Mouse (Mus musculus) embryo, embryonic 10 days (tissue): ENCODE measurements at regions not wholly inside any gene's neighbourhood (a gene's known extent, or its start where the extent isn't known, plus 50 kb on each side); places are given as distances from the start of the nearest gene placed in this dataset.

Experiments
- DNase-seq: peaks from one replicate; pipeline ENCODE4 v3.0.0-alpha.2; 2015; ENCODE audit warnings: low spot score

DNA sequence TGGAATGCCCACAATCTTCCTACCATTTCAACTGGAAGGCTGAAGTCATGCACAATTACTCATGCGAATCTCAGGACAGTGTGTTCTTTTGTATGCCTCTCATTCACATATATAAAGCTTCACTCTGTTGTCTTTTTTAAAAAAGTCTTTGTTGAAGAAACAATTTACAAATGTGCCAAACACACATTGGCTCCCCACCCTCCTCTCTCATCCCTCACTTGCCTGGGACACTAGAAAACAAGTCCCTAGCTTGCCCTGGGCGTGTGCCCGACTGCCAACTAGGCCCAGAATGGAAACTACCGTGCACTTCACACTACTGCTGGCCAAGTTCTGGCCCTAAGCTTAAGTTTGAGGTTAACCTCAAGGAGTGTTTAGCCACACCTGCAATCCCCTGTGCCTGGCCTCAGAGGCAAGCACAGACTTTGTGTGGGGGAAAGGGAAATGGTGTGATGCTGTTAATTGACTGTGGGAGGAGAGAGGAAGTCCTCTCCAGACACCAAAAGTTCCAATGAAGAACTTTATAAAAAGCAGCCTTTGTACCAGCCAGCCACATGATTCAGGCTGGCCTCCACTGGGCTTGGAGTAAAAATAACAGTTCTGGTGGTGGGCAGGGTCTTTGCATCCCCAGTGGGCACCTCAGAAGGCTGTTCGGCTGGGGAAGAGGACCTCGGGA lies 70.2 kb upstream of the Picalm start:
- no peak for DNase-seq

DNA sequence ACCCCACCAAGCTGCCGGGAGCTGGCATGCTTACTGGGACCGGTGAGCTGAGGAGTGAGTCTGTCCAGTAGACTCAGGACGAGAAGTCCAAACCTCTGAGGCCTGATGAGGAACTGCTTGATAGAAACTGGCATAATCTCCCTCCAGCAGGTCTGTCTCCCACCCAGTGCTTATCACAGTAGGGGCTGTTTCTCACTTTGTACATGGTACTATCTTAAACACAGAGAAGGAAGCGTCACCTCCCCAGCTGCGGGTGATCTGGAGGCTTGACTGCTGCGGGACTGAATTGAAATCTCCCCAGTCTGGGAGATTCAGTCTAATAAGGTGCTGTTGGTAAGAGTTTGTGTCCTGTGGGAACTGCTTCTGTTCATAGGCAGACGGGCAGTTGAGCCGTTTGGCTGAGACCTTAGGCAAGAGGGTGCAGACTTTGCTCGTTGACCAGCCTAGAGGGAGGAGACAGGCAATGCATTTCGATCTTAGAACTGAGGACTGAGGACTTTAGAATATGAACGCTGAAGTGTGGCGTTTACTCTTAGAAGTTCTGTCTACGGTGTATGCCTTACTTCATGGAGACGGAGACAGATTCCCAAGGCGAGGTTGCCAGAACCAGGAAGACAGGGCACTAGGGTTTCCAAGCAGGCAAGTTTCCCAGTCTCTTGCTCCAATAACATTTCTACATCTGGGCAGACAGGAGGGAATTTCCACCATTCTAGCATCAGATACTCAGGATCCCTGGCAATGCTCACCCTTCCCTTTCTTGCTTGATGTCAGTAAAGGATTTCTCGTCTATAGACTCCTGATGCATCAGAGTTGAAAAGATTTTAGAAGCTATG lies 69.5 kb upstream of the Picalm start:
- no peak for DNase-seq

DNA sequence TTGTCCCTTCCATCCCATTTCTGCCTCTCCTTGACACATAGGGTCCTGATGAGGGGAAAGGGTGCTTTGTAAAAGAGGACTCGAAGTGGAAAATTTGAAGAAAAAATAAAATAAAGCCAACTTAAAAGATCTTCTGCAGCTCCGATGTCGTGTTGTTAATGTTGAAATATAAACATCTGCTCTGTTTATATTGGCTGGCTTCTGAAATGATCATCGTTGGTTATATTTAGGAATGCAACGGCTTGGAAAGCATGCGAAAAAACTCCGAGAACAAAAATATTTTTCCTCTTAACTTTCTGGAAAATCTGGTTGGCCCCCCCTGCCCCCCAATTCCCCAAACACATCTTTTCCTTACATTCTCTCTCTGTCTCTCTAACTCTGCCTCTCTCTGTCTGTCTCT lies 68.3 kb upstream of the Picalm start:
- no peak for DNase-seq

- no peak for DNase-seq
These were observed 67.1 kb upstream of the Picalm start for GRCm38 (mm10) chr7:90062874-90063273.

DNA sequence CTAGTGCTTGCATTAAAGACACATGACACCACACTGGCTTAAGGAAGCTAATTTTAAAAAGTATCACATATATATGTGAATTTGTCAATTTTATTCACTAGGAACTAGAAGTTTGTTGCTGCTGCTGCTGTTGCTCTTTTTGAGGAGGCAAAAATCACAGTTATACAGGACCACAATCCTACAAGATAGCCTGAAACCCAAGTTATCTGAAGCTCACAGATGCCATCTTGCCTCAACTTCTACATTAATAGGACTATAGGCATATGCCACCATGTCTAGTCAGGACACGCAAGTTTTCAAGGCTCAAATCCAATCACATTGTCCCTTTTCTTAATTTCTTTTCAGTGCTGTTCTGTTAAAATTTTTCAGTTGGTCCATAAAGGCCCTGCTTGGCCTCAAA lies 65.8 kb upstream of the Picalm start:
- no peak for DNase-seq

GRCm38 (mm10) chr7:90065269-90065955 lies 64.6 kb upstream of the Picalm start:
- no peak for DNase-seq

DNA sequence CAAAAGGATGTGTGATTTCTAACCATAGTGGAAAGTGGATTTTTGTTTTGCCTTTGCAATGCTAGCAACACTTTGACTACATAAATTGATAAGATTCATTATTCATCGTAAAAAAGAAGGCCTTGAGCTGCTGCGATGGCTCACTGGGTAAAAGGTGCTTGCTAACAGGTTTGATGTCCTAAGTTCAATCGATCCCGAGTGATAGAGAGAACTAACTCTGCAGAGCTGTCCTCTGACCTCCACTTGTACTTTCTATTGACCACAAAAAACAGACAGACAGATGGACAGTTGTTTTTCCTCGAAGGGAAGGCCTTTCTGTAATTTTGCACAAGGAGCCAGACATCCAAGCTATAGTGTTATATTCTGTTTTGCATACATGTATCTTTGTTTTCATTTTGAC lies 63.7 kb upstream of the Picalm start:
- no peak for DNase-seq

DNA sequence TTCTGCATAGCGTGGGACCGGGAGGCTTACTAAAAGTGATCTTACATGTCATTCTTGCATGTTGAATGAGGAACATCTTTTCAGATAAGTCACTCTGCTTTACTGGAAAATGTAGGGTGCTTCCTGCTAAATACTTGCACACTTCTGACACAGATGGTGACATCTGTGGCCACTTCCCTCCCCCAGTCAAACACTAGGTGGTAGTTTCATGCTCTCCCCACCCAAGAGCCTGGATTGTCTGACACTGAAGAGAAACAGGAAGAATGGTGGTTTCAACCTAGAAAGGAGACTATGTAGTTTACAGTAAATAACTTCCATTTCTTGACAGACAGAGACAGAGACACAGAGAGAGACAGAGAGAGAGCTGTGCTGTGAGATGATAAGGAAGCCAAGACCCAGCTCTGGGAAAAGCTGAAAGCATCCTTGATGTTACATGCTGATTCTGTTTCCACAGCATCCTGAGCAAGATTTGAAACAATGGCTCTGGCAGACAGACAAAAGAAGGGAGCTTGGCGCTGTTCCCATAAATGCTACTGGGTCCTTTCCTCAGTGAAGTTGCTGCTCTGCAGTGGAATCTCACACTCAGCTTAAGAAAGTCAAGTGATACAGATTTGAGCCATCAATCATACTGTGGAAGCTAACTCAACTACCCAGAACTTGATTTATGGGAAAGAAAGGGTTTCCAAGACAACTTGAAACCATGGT lies 61.9 kb upstream of the Picalm start:
- DNase-seq: no peak

GRCm38 (mm10) chr7:90070267-90070666 lies 59.7 kb upstream of the Picalm start:
- no peak for DNase-seq

DNA sequence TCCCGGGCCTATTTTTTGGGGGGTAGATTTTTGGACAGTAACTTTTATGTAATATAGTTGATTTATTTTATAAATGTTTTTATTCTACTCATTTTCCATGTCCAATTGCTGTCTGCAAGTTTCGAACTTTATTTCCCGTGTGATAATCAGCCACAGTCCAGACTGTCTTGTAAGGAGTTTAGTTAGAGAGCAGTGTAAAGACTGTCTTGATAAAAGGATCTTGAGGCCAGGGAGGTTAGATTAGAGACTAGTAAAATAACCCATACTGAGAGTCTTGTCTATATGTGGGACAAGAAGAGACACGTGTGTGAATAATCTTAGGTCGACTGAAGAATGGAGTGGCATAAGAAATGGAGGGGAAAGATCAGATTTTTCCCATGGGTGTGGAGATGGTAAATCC lies 56.1 kb upstream of the Picalm start:
- DNase-seq: no peak

DNA sequence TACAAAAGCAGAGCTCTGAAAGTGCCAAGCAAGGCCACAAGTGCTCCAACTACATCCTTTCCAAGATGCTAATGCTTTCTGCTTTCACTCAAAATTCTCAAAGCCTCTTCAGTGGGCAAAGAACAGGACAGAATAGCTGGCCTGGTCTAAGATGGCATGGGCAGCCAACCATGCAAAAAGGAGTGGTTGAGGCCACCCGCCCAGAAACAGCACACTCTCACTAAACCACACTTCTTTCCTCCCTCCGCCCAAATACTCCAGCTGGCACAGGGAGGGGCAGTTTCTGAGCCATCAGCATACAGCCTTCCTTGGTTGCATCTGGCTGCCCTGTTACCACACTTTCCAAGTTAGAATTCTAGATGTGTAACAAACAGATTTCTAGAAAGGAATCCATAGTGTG lies 55.4 kb upstream of the Picalm start:
- no peak for DNase-seq

- no peak for DNase-seq
These were observed 52.4 kb upstream of the Picalm start for GRCm38 (mm10) chr7:90077565-90077964.

DNA sequence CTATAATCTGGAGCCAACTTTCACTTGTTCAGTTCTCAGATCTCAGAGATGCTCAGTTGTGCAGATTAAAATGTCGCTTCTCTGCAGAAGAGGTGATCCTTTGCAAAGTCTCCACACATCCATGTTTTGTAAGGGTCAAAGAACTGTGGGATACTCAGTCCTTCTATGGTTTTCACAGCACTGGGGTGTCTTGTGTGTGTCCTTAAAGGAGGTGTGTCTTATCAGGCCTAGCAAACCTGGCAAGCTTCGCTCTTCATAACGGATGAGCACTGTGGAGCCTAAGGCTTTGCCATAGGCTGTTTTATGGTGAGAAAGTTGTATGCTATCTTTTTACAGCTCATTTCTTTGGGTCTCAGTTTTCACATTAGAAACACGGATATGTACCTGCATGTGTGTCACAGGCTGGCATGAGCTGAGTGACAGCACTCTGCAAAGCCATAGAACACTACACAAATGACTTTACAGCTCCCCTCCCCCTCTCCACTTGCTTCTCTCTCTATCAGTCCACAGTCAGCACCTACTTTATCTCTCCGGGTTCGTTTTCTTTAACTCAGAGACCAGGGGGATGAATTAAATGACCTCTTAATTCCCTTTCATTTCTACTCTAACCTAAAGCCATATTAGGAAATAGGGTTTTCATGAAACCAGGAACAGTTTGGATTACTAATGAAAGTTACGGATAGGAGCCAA lies 49.8 kb upstream of the Picalm start:
- DNase-seq: no peak
